Mouse (Mus musculus): ENCODE data around the gene Ptges2. TPM values are rescaled to one million over a fixed set of nuclear protein-coding genes. Genes with fewer than 3 reads are reported as not detected.

The Ptges2 gene
- polyA plus RNA-seq, 1 experiment from 2014 or later = 21.1 TPM

- Histone ChIP-seq H3K4me1 (peaks cover 9% of the 10 kb centered on the region), H3K27ac (no peak overlapping the region), H3K36me3 (peaks cover 31% of the 10 kb centered on the region), H3K4me2 (no peak overlapping the region), H3K4me3 (no peak overlapping the region), H3K9me3 (replicated peaks) (no peaks in the 10 kb centered on the region), H3K9ac (no peak overlapping the region), H3K27me3 (replicated peaks) (peaks cover 4% of the 10 kb centered on the region; the same call in 1 of the 2 replicates)
- 21% methylated on average over 2 of the region's 2 CpGs for WGBS (ENCODE audit: insufficient replicate concordance)
- peak; percentile 14; the same call in 1 of the 2 replicates for ATAC-seq
These were observed 9.0 kb downstream of the Ptges2 start for GRCm38 (mm10) chr2:32404663-32405062.

- H3K4me3 ChIP-seq = no peak overlapping the region
- peaks cover 6% of the 10 kb centered on the region for H3K36me3 ChIP-seq
- H3K27ac ChIP-seq = no peak overlapping the region
- no peak for ATAC-seq
- no peaks in the 10 kb centered on the region for H3K4me1 ChIP-seq
- no peak overlapping the region for H3K9ac ChIP-seq
- H3K27me3 ChIP-seq (replicated peaks) = peaks cover 4% of the 10 kb centered on the region; the same call in 1 of the 2 replicates
- H3K9me3 ChIP-seq (replicated peaks) = no peaks in the 10 kb centered on the region
- H3K4me2 ChIP-seq = no peak overlapping the region
- 68% methylated on average over 7 of the region's 7 CpGs for WGBS (ENCODE audit: insufficient replicate concordance)
These were observed 11.6 kb downstream of the Ptges2 start for GRCm38 (mm10) chr2:32407144-32407824.

- Histone ChIP-seq H3K4me3 (no peak overlapping the region), H3K9me3 (replicated peaks) (no peaks in the 10 kb centered on the region), H3K27ac (no peak overlapping the region), H3K9ac (no peak overlapping the region), H3K27me3 (replicated peaks) (peaks cover 4% of the 10 kb centered on the region; the same call in 1 of the 2 replicates), H3K4me1 (peaks cover 11% of the 10 kb centered on the region; the same call in 1 of the 2 replicates), H3K36me3 (peaks cover 2% of the 10 kb centered on the region; the same call in 1 of the 2 replicates), H3K4me2 (no peak overlapping the region)
- 64% methylated on average over 25 of the region's 25 CpGs for WGBS (ENCODE audit: insufficient replicate concordance)
- ATAC-seq = 0 out of 2 replicates have a peak, but pooled peaks have one; percentile 22
These were observed 13.0 kb downstream of the Ptges2 start for GRCm38 (mm10) chr2:32408429-32409424.

GRCm38 (mm10) chr2:32411407-32411806 is 15.7 kb downstream of the Ptges2 start:
- no peak overlapping the region for H3K27ac ChIP-seq

GRCm38 (mm10) chr2:32412742-32413531 is 17.2 kb downstream of the Ptges2 start:
- Histone ChIP-seq H3K9ac (no peak overlapping the region), H3K27ac (no peak overlapping the region), H3K9me3 (replicated peaks) (no peaks in the 10 kb centered on the region), H3K4me3 (no peak overlapping the region), H3K4me2 (no peak overlapping the region), H3K27me3 (replicated peaks) (no peaks in the 10 kb centered on the region), H3K4me1 (peaks cover 11% of the 10 kb centered on the region; the same call in 1 of the 2 replicates), H3K36me3 (peaks cover 44% of the 10 kb centered on the region)
- 66% methylated on average over 6 of the region's 6 CpGs for WGBS (ENCODE audit: insufficient replicate concordance)
- no peak for ATAC-seq

More at GRCm38 (mm10) chr2:32411407-32411806, 15.7 kb downstream of the Ptges2 start:
- Histone ChIP-seq H3K4me3 (no peak overlapping the region), H3K4me2 (no peak overlapping the region), H3K27me3 (replicated peaks) (no peaks in the 10 kb centered on the region), H3K9me3 (replicated peaks) (no peaks in the 10 kb centered on the region), H3K4me1 (peaks cover 11% of the 10 kb centered on the region; the same call in 1 of the 2 replicates), H3K36me3 (peaks cover 29% of the 10 kb centered on the region), H3K9ac (no peak overlapping the region)
- WGBS (ENCODE audit: insufficient replicate concordance) = 74% methylated on average over 7 of the region's 7 CpGs
- no peak for ATAC-seq

- no peak overlapping the region for H3K4me3 ChIP-seq
- H3K4me2 ChIP-seq = no peak overlapping the region
- no peak overlapping the region for H3K9ac ChIP-seq
- H3K4me1 ChIP-seq = peaks cover 11% of the 10 kb centered on the region; the same call in 1 of the 2 replicates
- H3K9me3 ChIP-seq (replicated peaks) = no peaks in the 10 kb centered on the region
- H3K27me3 ChIP-seq (replicated peaks) = no peaks in the 10 kb centered on the region
- H3K27ac ChIP-seq = no peak overlapping the region
- 54% methylated on average over 5 of the region's 5 CpGs for WGBS (ENCODE audit: insufficient replicate concordance)
- no peak for ATAC-seq
- peaks cover 54% of the 10 kb centered on the region for H3K36me3 ChIP-seq
These were observed 18.2 kb downstream of the Ptges2 start for GRCm38 (mm10) chr2:32413936-32414335.

- Histone ChIP-seq H3K27me3 (replicated peaks) (no peaks in the 10 kb centered on the region), H3K9me3 (replicated peaks) (no peaks in the 10 kb centered on the region), H3K4me1 (peaks cover 11% of the 10 kb centered on the region; the same call in 1 of the 2 replicates), H3K27ac (no peak overlapping the region), H3K4me3 (no peak overlapping the region), H3K4me2 (no peak overlapping the region), H3K36me3 (peaks cover 72% of the 10 kb centered on the region), H3K9ac (no peak overlapping the region)
- ATAC-seq = no peak
- WGBS (ENCODE audit: insufficient replicate concordance) = 86% methylated on average over 12 of the region's 12 CpGs
These were observed 20.1 kb downstream of the Ptges2 start for GRCm38 (mm10) chr2:32415801-32416200.

GRCm38 (mm10) chr2:32416556-32416955 is 20.9 kb downstream of the Ptges2 start:
- Histone ChIP-seq H3K9ac (no peak overlapping the region), H3K4me3 (no peak overlapping the region), H3K36me3 (peaks cover 78% of the 10 kb centered on the region), H3K27ac (no peak overlapping the region), H3K4me2 (no peak overlapping the region), H3K4me1 (peaks cover 12% of the 10 kb centered on the region), H3K9me3 (replicated peaks) (no peaks in the 10 kb centered on the region), H3K27me3 (replicated peaks) (no peaks in the 10 kb centered on the region)
- no peak for ATAC-seq
- 66% methylated on average over 2 of the region's 2 CpGs for WGBS (ENCODE audit: insufficient replicate concordance)

GRCm38 (mm10) chr2:32417486-32417885 is 21.8 kb downstream of the Ptges2 start:
- Histone ChIP-seq H3K4me2 (no peak overlapping the region), H3K36me3 (peaks cover 78% of the 10 kb centered on the region), H3K27me3 (replicated peaks) (no peaks in the 10 kb centered on the region), H3K27ac (no peak overlapping the region), H3K9ac (no peak overlapping the region), H3K9me3 (replicated peaks) (no peaks in the 10 kb centered on the region), H3K4me3 (no peak overlapping the region), H3K4me1 (peaks cover 19% of the 10 kb centered on the region)
- WGBS (ENCODE audit: insufficient replicate concordance) = 86% methylated on average over 8 of the region's 8 CpGs
- ATAC-seq = no peak

- no peak for ATAC-seq
- peaks cover 21% of the 10 kb centered on the region for H3K4me1 ChIP-seq
- H3K9ac ChIP-seq = no peak overlapping the region
- no peaks in the 10 kb centered on the region for H3K27me3 ChIP-seq (replicated peaks)
- peak overlapping the region; percentile 48; the same call in 1 of the 2 replicates for H3K27ac ChIP-seq
- H3K4me3 ChIP-seq = no peak overlapping the region
- H3K9me3 ChIP-seq (replicated peaks) = no peaks in the 10 kb centered on the region
- peaks cover 77% of the 10 kb centered on the region for H3K36me3 ChIP-seq
- no peak overlapping the region for H3K4me2 ChIP-seq
- 79% methylated on average over 12 of the region's 12 CpGs for WGBS (ENCODE audit: insufficient replicate concordance)
These were observed 22.9 kb downstream of the Ptges2 start for GRCm38 (mm10) chr2:32418430-32419151.

- no peak for ATAC-seq
- H3K4me1 ChIP-seq = peaks cover 29% of the 10 kb centered on the region
- no peaks in the 10 kb centered on the region for H3K9me3 ChIP-seq (replicated peaks)
- 78% methylated on average over 3 of the region's 3 CpGs for WGBS (ENCODE audit: insufficient replicate concordance)
- H3K9ac ChIP-seq = no peak overlapping the region
- H3K4me3 ChIP-seq = no peak overlapping the region
- no peak overlapping the region for H3K4me2 ChIP-seq
- peak overlapping the region; percentile 48; the same call in 1 of the 2 replicates for H3K27ac ChIP-seq
- H3K36me3 ChIP-seq = peaks cover 70% of the 10 kb centered on the region
- H3K27me3 ChIP-seq (replicated peaks) = no peaks in the 10 kb centered on the region
These were observed 23.7 kb downstream of the Ptges2 start for GRCm38 (mm10) chr2:32419359-32419758.
